Mouse (Mus musculus) intestine, embryonic 15.5 days (tissue): ENCODE measurements around the gene Uhrf1. TPM values are rescaled to one million over a fixed set of nuclear protein-coding genes. Genes with fewer than 3 reads are reported as not detected.

Experiments used
- ATAC-seq: fragments of 200-750 bp; cut with Nextera tagmentation; 2 replicates; pipeline ENCODE4 v1.8.0; 2017; ENCODE audit warnings: moderate TSS enrichment, moderate library complexity
- H3K27ac ChIP-seq: fragments of 300-500 bp; sonication (generic); 2 replicates; pipeline ENCODE4 v1.5.1; 2015; ENCODE audit warnings: mild to moderate bottlenecking, inconsistent platforms
- H3K27me3 ChIP-seq: fragments of 300-500 bp; sonication (generic); replicated peaks from 2 replicates; pipeline ENCODE4 v1.6.1; 2015; ENCODE audit warnings: inconsistent platforms
- H3K36me3 ChIP-seq: fragments of 300-500 bp; sonication (generic); 2 replicates; pipeline ENCODE4 v1.6.1; 2015; ENCODE audit warnings: inconsistent platforms
- H3K4me1 ChIP-seq: fragments of 300-500 bp; sonication (generic); replicated peaks from 2 replicates; pipeline ENCODE4 v1.6.1; 2015; ENCODE audit warnings: inconsistent platforms
- H3K4me2 ChIP-seq: fragments of 300-500 bp; sonication (generic); replicated peaks from 2 replicates; pipeline ENCODE4 v1.6.1; 2015; ENCODE audit warnings: mild to moderate bottlenecking, inconsistent platforms
- H3K4me3 ChIP-seq: fragments of 300-500 bp; sonication (generic); replicated peaks from 2 replicates; pipeline ENCODE4 v1.5.1; 2015; ENCODE audit warnings: inconsistent platforms
- H3K9ac ChIP-seq: fragments of 300-500 bp; sonication (generic); 2 replicates; pipeline ENCODE4 v1.6.1; 2015; ENCODE audit warnings: inconsistent platforms
- H3K9me3 ChIP-seq: fragments of 300-500 bp; sonication (generic); 2 replicates; pipeline ENCODE4 v1.6.1; 2016; ENCODE audit warnings: inconsistent platforms
- WGBS: fragments of 180-500 bp; shearing (Covaris S2); methylation state at CpG from one replicate; pipeline ENCODE4 v1.1.7; 2015; 5-methylcytosine and 5-hydroxymethylcytosine counted together
- polyA plus RNA-seq: library from polyadenylated mRNA; unstranded; fragments of >200 nt; fragmentation: Nextera tagmentation; extraction: Ambion mirVana; gene quantifications from 2 replicates; pipeline ENCODE4 v1.2.1, GENCODE M21; 2015

Uhrf1 gene
- polyA plus RNA-seq, 1 experiment from 2014 or later, result 124 TPM

DNA sequence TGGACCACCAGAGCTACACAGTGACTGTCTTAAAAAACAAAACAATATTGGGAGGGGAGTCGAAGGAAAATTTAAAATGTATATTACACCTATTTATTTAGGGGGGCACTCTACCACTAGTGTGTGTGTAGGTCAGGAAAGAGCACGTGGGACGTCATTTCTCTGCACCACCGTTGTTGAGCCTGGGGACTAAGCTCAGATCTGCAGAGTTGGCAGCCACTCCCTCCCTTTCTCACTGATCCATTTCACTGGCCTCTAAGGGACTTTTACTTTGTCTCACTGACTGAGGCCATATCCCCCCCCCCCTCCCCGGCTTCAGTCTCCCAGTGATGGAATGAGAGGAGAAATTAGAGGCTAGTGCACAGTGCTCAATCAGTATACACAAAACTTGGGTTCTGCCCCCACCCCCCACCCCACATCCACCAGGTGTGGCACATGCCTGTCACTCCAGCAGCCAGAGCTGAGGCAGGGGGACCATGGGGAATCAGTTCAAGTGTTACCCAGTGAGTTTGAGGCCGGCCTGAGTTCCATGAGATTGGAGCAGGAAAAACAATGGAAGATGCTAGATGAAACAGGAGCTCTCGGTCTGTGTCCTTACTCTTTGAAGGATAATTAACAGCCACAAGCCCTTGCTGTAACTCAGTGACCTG, 11.2 kb upstream of the Uhrf1 start:
- H3K9ac ChIP-seq, result no peak overlapping the region
- H3K27me3 ChIP-seq, result no peaks in the 10 kb centered on the region
- H3K9me3 ChIP-seq, result no peaks in the 10 kb centered on the region
- peaks cover 1% of the 10 kb centered on the region; the same call in 1 of the 2 replicates for H3K36me3 ChIP-seq
- no peak overlapping the region for H3K4me2 ChIP-seq
- peaks cover 33% of the 10 kb centered on the region for H3K4me1 ChIP-seq
- 82% methylated on average over 7 of the region's 7 CpGs for WGBS
- no peak overlapping the region for H3K4me3 ChIP-seq
- peak overlapping the region; percentile 95; the same call in 1 of the 2 replicates for H3K27ac ChIP-seq
- no peak for ATAC-seq

DNA sequence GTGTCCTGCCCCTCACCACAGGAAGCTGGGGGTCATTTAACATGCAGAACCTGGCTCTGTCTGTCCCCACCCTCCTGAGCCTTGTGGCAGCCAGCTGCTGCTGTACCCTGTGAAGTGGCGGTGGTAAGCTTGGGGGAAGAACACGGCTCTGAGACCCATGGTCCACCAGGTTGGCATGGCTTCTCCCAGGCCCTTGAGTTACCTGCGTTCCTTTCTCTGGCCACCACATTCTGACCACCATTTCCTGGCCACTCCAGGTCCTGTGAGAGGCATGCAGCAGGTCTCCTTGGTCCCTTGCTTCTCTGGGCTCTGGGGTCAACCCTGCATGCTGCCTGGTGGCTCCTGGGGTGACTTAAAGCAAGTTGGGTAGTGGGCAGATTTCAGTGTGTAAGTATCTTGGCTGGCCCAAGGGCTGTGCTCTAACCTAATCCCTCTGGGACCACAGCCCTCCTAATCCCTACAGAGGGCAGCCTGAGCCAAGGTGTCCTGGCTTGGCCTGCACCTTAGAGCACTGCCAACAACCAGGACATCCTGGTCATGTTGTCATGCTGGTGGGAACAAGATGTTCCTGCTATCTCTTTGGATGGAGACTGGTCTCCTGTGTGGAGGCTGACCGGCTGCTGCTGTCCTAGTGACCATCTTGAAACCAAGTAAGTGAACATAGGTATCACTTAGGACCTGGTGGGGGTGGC, 10.4 kb upstream of the Uhrf1 start, which contains the start of gene Plin3:
Gene Plin3, minus strand, starts transcription at position 343 of the 692 bp plus-strand sequence.
- Histone ChIP-seq H3K4me1 (peaks cover 28% of the 10 kb centered on the region), H3K36me3 (no peaks in the 10 kb centered on the region), H3K4me3 (no peak within 1 kb of the TSS), H3K9me3 (no peaks in the 10 kb centered on the region), H3K27me3 (no peaks in the 10 kb centered on the region), H3K9ac (no peak within 1 kb of the TSS), H3K4me2 (no peak within 1 kb of the TSS), H3K27ac (peak within 1 kb of the TSS; percentile 95; the same call in 1 of the 2 replicates)
- 93% methylated on average over 4 of the region's 4 CpGs for WGBS
- ATAC-seq, result no peak

DNA sequence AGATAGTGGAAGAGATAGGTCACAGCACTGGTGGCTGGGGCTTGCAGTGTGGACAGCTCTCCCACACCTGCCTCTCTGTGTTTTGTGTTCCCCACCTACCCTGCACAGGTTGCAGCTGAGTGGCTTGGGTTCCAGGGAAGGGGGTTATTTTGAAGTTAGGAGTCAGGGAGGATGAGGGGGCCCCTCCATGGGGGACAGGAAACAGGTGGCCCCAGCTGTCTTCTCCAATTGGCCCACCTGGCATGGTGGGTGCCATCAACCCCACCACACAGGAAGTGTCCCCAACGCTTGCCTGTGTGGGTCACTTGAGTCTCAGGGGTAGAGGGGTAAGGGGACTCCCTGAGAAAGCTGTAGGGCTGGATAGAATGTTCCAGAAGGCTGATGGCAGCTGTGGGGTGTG, 9.8 kb upstream of the Uhrf1 start:
- 77% methylated on average over 1 of the region's 1 CpGs for WGBS

DNA sequence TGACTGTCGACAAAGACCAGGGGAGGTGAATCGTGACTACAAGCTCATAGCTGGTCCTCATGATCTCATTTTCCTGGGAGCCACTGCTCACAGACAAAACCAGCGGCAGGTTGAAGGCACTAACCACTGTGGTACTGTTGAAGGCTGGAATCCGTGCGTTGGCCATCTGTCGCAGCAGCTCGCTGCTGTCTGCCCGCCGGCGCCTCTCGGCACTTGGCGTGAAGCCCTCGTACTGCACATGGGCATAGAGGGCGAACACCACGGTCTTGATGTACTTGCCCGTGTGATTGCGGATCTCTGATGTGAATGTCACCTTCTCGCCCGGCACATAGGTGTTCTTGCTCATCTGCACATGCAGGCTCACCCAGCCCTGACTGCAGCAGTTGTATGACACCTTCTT, 8.9 kb upstream of the Uhrf1 start:
- ATAC-seq, result no peak
- H3K4me3 ChIP-seq, result no peak overlapping the region
- no peaks in the 10 kb centered on the region for H3K9me3 ChIP-seq
- H3K9ac ChIP-seq, result no peak overlapping the region
- H3K36me3 ChIP-seq, result no peaks in the 10 kb centered on the region
- no peaks in the 10 kb centered on the region for H3K27me3 ChIP-seq
- no peak overlapping the region for H3K4me2 ChIP-seq
- 89% methylated on average over 19 of the region's 19 CpGs for WGBS
- peaks cover 12% of the 10 kb centered on the region for H3K4me1 ChIP-seq
- no peak overlapping the region for H3K27ac ChIP-seq

More for the DNA sequence above, 9.8 kb upstream of the Uhrf1 start:
- Histone ChIP-seq H3K9me3 (no peaks in the 10 kb centered on the region), H3K27me3 (no peaks in the 10 kb centered on the region), H3K9ac (no peak overlapping the region), H3K36me3 (no peaks in the 10 kb centered on the region), H3K27ac (no peak overlapping the region), H3K4me3 (no peak overlapping the region), H3K4me1 (peaks cover 22% of the 10 kb centered on the region), H3K4me2 (no peak overlapping the region)
- ATAC-seq, result no peak

DNA sequence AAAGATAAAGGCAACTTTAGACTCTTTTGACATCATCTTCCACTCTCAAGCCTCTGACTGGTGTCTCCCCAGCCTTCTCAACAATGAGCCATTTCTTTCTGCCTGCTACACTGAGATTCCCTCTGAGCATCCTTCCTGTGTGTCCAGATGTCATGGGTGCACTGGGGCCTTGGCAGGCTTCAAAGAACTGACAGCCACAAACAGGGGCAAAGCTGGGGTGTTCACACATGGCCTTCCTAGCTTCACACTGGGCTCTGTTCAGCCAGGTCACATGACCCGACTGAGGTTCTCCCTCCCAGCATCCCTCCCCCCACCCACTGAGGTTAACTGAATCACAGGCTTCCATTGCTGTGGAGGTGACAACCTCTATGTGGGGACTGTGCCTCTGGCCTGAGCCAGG, 6.9 kb upstream of the Uhrf1 start:
- H3K27ac ChIP-seq, result no peak overlapping the region
- H3K4me1 ChIP-seq, result peaks cover 4% of the 10 kb centered on the region
- H3K9me3 ChIP-seq, result no peaks in the 10 kb centered on the region
- no peaks in the 10 kb centered on the region for H3K36me3 ChIP-seq
- H3K27me3 ChIP-seq, result no peaks in the 10 kb centered on the region
- no peak overlapping the region for H3K4me2 ChIP-seq
- H3K4me3 ChIP-seq, result no peak overlapping the region
- H3K9ac ChIP-seq, result no peak overlapping the region
- no peak for ATAC-seq
- 44% methylated on average over 1 of the region's 1 CpGs for WGBS

DNA sequence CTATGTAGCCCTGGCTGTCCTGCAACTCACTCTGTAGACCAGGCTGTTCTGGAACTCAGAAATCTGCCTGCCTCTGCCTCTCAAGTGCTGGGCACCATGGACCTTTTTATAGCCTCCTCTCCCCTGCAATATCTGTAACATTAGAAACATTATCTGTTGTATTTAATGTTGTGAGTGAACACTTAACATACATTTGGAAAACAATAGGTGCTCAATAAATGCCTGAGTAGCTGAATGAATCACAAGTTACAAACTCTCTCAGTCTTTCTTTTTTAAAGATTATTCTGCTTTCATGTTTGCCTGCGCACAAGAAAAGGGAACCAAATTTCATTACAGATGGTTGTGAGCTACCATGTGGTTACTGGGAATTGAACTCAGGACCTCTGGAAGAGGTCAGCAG, 4.9 kb upstream of the Uhrf1 start:
- Histone ChIP-seq H3K27ac (no peak overlapping the region), H3K9ac (no peak overlapping the region), H3K9me3 (no peaks in the 10 kb centered on the region), H3K36me3 (no peaks in the 10 kb centered on the region), H3K4me3 (no peak overlapping the region), H3K4me2 (no peak overlapping the region), H3K27me3 (no peaks in the 10 kb centered on the region), H3K4me1 (peaks cover 9% of the 10 kb centered on the region)
- WGBS, result 91% methylated on average over 1 of the region's 1 CpGs
- ATAC-seq, result no peak

DNA sequence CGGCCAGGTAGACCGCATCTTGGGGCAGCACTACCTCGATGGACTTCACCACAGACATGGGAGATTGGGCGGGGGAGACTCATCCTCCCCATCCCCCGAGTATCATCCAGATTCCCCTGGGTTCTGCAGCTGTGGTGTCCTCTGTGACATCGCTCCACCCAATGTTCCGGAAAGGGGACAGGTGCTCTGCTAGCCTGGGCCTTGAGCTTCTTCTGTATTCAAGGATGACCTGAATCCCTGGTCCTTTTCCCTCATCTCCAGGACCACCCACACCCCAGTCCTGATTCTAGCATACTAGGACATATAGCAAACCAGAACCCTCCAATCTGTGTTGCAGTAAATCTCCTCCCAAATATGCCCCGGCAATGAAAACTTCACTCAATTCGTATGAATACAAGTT, 2.9 kb upstream of the Uhrf1 start, which contains the start of gene Arrdc5:
Gene Arrdc5, minus strand, starts transcription at position 101 of the 400 bp plus-strand sequence.
- no peak for ATAC-seq
- H3K4me3 ChIP-seq, result no peak within 1 kb of the TSS
- H3K27me3 ChIP-seq, result no peaks in the 10 kb centered on the region
- H3K4me1 ChIP-seq, result peaks cover 15% of the 10 kb centered on the region
- no peaks in the 10 kb centered on the region for H3K36me3 ChIP-seq
- no peaks in the 10 kb centered on the region for H3K9me3 ChIP-seq
- WGBS, result 92% methylated on average over 9 of the region's 9 CpGs
- no peak within 1 kb of the TSS for H3K4me2 ChIP-seq
- no peak within 1 kb of the TSS for H3K27ac ChIP-seq
- H3K9ac ChIP-seq, result no peak within 1 kb of the TSS

DNA sequence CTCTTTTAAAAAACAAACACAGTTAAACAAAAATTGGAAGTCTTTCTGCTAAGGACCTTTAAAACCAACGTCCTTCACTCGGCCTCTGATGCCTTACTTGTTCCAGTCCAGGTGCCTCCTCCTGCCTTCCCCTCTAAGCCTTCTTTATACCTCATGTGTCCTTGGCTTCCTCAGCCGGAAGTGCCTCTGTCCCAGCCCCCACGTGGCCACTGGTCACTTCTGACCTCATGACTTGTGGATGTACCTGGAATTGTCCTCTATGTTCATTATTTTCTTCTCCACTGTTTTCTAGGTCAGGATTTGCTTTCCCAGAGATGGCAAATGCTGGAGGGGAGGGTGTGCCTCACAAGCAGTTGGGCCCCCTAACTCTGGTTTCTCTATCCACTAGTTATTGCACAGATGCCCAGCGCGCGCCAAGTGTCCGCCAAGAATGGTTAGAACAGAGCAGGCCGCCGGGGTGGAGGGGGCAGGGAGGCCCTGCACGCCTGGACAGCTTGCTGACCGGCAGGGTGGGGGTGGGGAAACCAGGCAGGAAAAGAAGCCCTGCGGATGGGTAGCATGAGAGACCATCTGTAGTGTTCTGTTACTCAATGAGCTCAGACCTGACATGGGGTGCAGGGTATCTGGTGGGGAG, 641 bp upstream of the Uhrf1 start:
- 23% methylated on average over 13 of the region's 13 CpGs for WGBS
- ATAC-seq, result peak; percentile 16
- Histone ChIP-seq H3K4me3 (peak overlapping the region; percentile 71; the same call in 1 of the 2 replicates), H3K9me3 (no peaks in the 10 kb centered on the region), H3K27ac (peak overlapping the region; percentile 92), H3K9ac (peak overlapping the region; percentile 67; the same call in 1 of the 2 replicates), H3K27me3 (no peaks in the 10 kb centered on the region), H3K36me3 (peaks cover 2% of the 10 kb centered on the region; the same call in 1 of the 2 replicates), H3K4me2 (peak overlapping the region; percentile 95), H3K4me1 (peaks cover 36% of the 10 kb centered on the region)

DNA sequence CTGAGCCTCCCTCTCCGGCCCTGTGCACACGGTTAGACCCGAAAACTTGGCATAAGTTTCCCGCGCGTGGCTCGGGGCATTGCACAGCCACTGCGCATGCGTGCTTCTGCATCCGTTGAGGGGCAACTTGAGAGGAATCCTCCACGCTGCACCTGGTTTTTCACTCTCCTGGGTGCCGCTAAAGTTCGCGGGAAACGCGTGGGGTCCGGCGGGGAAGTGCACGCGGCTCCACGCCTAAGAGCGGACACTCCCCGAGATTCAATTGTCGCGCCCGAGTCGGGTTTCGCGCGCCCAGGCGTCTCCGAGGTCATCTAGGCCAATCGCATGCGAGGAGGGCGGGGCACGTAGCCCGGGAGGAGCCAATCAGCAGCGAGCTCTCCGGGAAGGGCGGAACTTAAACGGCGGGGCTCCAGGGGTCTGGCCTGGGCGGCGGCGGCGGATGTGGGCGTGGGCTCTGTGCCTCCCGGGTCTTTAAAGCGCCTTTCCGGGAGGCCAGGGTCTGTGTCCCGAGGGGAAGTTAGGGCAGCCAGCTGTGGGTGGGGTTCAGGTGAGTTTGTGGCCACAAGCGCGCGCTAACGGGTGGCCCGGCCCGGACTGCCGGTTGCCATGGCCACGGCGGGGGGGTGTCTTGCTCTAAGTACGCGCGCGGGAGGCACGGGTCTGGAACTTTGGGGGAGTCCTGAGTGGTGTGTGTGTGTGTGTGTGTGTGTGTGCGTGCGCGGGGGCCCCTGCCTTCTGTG, 896 bp downstream of the Uhrf1 start:
- Histone ChIP-seq H3K9me3 (no peaks in the 10 kb centered on the region), H3K27me3 (no peaks in the 10 kb centered on the region), H3K4me3 (peak overlapping the region; percentile 71), H3K9ac (peak overlapping the region; percentile 67), H3K27ac (peak overlapping the region; percentile 92), H3K36me3 (peaks cover 3% of the 10 kb centered on the region; the same call in 1 of the 2 replicates), H3K4me2 (peak overlapping the region; percentile 95), H3K4me1 (peaks cover 43% of the 10 kb centered on the region)
- ATAC-seq, result peak; percentile 89
- under 1% methylated on average over 68 of the region's 68 CpGs for WGBS

DNA sequence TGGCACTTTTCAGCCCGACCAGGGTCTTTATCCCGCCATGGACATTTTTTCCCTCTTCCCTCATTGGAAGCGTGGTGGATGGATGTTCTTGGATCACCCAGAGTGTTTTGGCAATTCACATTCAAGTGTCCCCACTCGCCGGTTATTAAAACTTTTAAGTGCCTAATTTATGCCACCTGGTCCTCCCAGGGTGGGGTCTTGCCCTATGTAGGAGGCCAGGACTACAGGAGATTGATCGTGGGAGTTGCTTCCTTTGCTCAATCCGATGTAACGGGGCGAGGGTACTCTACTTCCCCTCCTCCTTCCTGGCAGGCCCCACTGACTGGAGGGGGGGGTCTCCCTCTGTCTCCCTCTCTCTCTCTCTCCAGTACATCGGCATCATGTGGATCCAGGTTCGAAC, 1.6 kb downstream of the Uhrf1 start:
- 6% methylated on average over 11 of the region's 11 CpGs for WGBS

DNA sequence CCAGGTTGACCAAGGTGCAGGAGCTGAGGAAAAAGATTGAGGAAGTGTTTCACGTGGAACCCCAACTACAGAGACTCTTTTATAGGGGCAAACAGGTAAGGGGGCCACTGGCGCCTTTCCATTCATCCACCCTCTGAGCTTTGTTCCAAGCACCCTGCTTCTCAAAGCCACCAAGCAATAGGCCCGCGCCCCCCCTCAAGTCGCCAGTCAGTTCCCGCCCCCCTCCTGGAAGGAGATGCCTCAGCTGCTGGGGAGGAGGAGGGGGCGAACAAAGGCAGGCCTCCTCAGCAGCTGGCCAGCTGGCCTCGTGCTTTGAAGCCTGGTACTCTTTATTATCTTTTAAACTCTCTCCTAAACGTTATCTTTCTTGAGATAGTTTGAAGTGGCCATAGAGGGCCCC, 2.0 kb downstream of the Uhrf1 start:
- ATAC-seq, result 0 out of 2 replicates have a peak, but pooled peaks have one; percentile 0
- Histone ChIP-seq H3K27ac (peak overlapping the region; percentile 73), H3K4me2 (peak overlapping the region; percentile 95), H3K4me3 (peak overlapping the region; percentile 71), H3K27me3 (no peaks in the 10 kb centered on the region), H3K36me3 (peaks cover 13% of the 10 kb centered on the region), H3K4me1 (peaks cover 46% of the 10 kb centered on the region), H3K9me3 (no peaks in the 10 kb centered on the region), H3K9ac (peak overlapping the region; percentile 67)
- WGBS, result 12% methylated on average over 9 of the region's 9 CpGs

More for the DNA sequence above, 1.6 kb downstream of the Uhrf1 start:
- H3K27me3 ChIP-seq, result no peaks in the 10 kb centered on the region
- H3K36me3 ChIP-seq, result peaks cover 10% of the 10 kb centered on the region; the same call in 1 of the 2 replicates
- H3K4me2 ChIP-seq, result peak overlapping the region; percentile 95
- peak overlapping the region; percentile 71 for H3K4me3 ChIP-seq
- H3K9me3 ChIP-seq, result no peaks in the 10 kb centered on the region
- H3K9ac ChIP-seq, result peak overlapping the region; percentile 67
- H3K27ac ChIP-seq, result peak overlapping the region; percentile 73
- ATAC-seq, result no peak
- peaks cover 46% of the 10 kb centered on the region for H3K4me1 ChIP-seq
